Mouse (Mus musculus) embryonic fibroblast, embryonic 13.5 days (primary cell): ENCODE measurements around the gene Fam163b.

ENCODE experiments used
- CTCF ChIP-seq: IDR thresholded peaks from 2 replicates; pipeline ENCODE4 v1.5.1; 2011; ENCODE audit warnings: mild to moderate bottlenecking, control low read depth, low read length, moderate library complexity, borderline replicate concordance; ENCODE audit not compliant: insufficient read depth
- POLR2A ChIP-seq: IDR thresholded peaks from 2 replicates; pipeline ENCODE4 v1.6.1; 2011; ENCODE audit warnings: low read depth, mild to moderate bottlenecking, control low read depth, low read length, moderate library complexity

DNA sequence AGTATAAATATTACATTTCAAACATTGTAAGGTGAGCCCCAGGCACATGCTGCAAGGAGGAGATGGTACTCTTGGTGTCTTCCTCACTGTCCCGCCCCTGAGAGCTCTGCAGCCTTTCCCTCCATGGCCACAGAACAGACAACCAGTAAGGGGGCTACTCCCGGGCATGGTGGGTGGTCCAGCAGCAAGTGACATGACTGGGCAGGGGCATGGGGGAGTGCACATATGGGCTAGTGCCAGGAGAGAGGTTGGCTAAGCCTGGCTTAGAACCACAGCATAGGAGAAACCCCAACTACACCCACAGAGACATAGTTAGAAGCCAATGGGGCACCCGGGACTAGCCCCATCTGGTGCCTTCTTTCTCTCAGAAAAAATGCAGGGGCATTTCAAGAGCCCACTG is 6.0 kb downstream of the Fam163b start:
- no peak for TF ChIP-seq CTCF
- no peak for TF ChIP-seq POLR2A
